Mouse (Mus musculus) brain, embryonic 14.5 days (tissue): ENCODE measurements around the gene Vangl1.

Experiments used
- CTCF ChIP-seq: fragments of 200-500 bp; IDR thresholded peaks from 2 replicates; pipeline ENCODE4 v1.5.1; 2012; ENCODE audit warnings: inconsistent platforms, mild to moderate bottlenecking, moderate library complexity, borderline replicate concordance; ENCODE audit not compliant: insufficient read depth, insufficient read length; ENCODE audit errors: extremely low read depth
- POLR2A ChIP-seq: fragments of 200-500 bp; IDR thresholded peaks from 2 replicates; pipeline ENCODE4 v1.6.1; 2012; ENCODE audit warnings: mild to moderate bottlenecking, inconsistent platforms, borderline replicate concordance; ENCODE audit not compliant: poor library complexity, insufficient read depth, insufficient read length, severe bottlenecking; ENCODE audit errors: extremely low read depth

DNA sequence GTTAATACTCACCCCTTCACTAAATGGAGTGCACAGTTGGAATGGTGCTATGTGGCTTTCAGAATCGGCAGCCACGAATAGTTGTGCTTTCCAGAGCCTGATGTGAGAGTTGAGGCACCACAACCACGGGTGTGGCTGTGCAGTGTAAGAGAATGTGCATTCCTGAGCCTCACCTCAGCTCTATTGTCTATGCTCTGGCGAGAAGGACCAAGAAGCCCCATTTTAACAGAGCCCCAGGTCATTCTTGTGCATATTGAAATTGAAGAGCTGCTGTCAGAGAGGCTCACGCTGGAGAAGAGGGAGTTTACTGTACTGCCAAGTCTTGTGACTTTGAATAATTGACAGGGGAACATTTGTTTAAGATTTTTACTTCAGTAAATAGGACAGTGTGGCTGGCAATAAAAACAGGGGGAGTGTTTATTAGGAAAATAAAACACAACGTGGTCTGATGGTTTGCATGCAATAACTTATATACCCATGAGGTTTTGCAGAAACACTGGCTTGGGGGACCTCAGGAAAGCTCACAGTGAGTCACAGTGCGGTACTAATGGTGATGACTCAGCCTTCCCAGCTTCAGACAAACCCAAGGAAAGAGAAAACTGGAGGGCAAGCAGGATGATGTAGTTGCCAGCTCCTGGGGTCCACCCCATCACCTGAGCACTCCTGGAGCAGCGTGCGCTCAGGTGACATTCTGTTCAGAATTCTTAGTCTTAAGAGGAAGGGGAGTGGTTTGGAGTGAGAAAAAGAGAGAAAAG is 100.5 kb downstream of the Vangl1 start:
- TF ChIP-seq CTCF (no peak), POLR2A (no peak)
